Mouse (Mus musculus) B cell, adult 62 days (primary cell): Measurements from ENCODE around the gene Aox4. TPM values are rescaled to one million over a fixed set of nuclear protein-coding genes. Genes with fewer than 3 reads are reported as not detected.

Experiments
- total RNA-seq: library from RNA; stranded (reverse); gene quantifications from 4 replicates; pipeline ENCODE4 v1.2.4, GENCODE M21; 2023

The Aox4 gene
- 0.91 to 1.1 TPM (median 1.0 TPM) in 4 replicates for total RNA-seq

DNA sequence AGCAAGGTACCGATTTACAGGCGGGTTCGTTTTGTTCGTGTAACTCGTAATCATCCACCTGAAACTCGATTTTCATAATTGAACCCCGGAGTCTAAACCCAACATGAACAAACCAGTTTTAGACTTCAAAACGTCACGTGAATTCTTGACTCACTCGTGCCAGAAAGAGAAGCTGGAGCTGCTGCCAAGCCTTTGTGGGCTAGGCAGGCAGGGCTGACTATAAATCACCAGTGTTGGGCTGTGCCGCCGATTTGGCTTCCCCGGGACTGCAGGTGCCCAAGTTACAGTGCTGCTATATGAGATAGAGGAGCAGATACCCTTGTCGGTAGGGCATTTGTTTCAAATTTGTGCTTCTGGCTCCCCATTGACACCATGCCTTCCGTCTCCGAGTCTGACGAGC, at the start of gene Aox4:
Gene Aox4, plus strand, starts transcription at position 195 of the 400 bp plus-strand sequence.

DNA sequence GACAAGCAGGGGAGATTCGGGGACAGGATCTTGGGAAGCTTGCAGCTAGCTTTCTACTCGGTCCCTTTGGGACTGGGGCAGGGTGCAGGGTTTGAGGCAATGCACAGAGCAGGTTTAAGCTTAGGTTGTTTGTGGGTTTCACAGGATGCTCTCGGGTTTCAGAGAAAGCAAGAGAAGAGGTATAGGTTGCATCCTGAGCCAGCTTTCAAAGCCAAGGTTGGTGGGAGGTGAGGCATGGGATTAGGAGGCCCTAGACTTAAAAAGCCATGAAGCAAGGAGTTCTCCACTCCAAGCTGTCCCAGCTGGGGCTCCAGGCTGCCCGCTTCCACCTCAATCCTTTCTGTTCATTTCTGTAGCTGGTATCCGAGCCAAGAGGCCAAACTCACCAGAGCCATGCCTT, 67.8 kb downstream of the Aox4 start, which contains the start of gene Aox2:
Gene Aox2, plus strand, starts transcription at position 301 of the 400 bp plus-strand sequence.

Other genes starting within 250 kb of the Aox4 start
- 0.69 to 1.2 TPM (median 0.92 TPM) in 4 replicates for gene Sgo2a, start 214.4 kb upstream of the Aox4 start, total RNA-seq
- 43.2 to 49.7 TPM (median 46.9 TPM) in 4 replicates for gene Kctd18, start 191.4 kb upstream of the Aox4 start, total RNA-seq
- gene Aox1, start 180.5 kb upstream of the Aox4 start, total RNA-seq: not detected in 4 replicates
- gene Aox3, start 97.3 kb upstream of the Aox4 start, total RNA-seq: not detected in 4 replicates
- not detected in 4 replicates for gene Aox2, start 67.9 kb downstream of the Aox4 start, total RNA-seq
- 156 to 176 TPM (median 167 TPM) in 4 replicates for gene Bzw1, start 182.5 kb downstream of the Aox4 start, total RNA-seq
- 1,519 to 1,569 TPM (median 1,542 TPM) in 4 replicates for gene Clk1, start 213.7 kb downstream of the Aox4 start, total RNA-seq
- gene Nif3l1, start 234.8 kb downstream of the Aox4 start, total RNA-seq: 11.7 to 16.4 TPM (median 14.6 TPM) in 4 replicates
- gene Ppil3, start 235.1 kb downstream of the Aox4 start, total RNA-seq: 19.0 to 25.7 TPM (median 24.2 TPM) in 4 replicates